Mouse (Mus musculus) embryonic fibroblast, embryonic 13.5 days (primary cell): ENCODE results near the gene Trpm3.

Experiments
- CTCF ChIP-seq: IDR thresholded peaks from 2 replicates; pipeline ENCODE4 v1.5.1; 2011; ENCODE audit warnings: mild to moderate bottlenecking, control low read depth, low read length, moderate library complexity, borderline replicate concordance; ENCODE audit not compliant: insufficient read depth
- POLR2A ChIP-seq: IDR thresholded peaks from 2 replicates; pipeline ENCODE4 v1.6.1; 2011; ENCODE audit warnings: low read depth, mild to moderate bottlenecking, control low read depth, low read length, moderate library complexity

DNA sequence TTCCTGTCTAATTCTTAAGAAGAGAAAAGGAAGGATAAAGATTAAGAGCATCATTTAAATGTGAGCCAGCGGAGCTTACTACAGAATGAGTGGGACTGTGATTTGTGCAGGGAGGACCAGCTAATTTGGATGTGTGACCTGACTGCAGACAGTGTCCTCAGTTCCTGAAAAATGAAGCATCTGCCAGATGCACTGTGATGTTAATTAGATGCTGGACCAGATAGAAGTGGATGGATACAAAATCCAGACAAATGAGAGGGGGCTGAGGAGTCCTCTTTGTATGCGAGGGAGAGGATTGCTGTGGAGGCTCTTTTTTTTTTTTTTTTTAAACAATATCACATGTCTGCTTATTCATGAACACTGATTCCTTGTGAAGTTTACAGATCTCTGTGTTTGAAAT lies 83.7 kb downstream of the Trpm3 start:
- TF ChIP-seq CTCF (no peak), POLR2A (no peak)
